Comparison of ENCODE assay signal across 11 mouse cellular contexts in genomic region chr11:117874419-117874818, GRCm38 (mm10). TPM values are rescaled to one million over a fixed set of nuclear protein-coding genes. Genes with fewer than 3 reads are reported as not detected.
A peak's percentile ranks its signal among the peaks of the same experiment; 100 is the strongest.
DNase-seq lines count a peak whose midpoint lies in the region; TF ChIP-seq lines count a peak whose summit lies in the region.
"Had no signal": no experiment of that assay in that cellular context is flagged by ENCODE, and none has a peak within 500 bp of the region (broad histone marks: within the 10 kb centered on the region; RNA-seq: fewer than 3 reads in every experiment).

No protein-coding gene starts in this region.

- TF ChIP-seq CTCF in kidney, adult 2 months (conservative IDR thresholded peaks at IDR 0.05; ENCODE audit: insufficient read depth, insufficient read length, low read depth, low read length) = peak; percentile 42
- peak; percentile 38 to 70; a peak in 2 of 4 replicates for TF ChIP-seq CTCF in CH12.LX (conservative IDR thresholded peaks at IDR 0.05 in 1 of 2, IDR thresholded peaks at IDR 0.05 in 1 of 2; ENCODE audit: low read depth in 2 of 2, low read length in 2 of 2)
- TF ChIP-seq CTCF in cortical plate, adult 2 months (IDR thresholded peaks at IDR 0.05; ENCODE audit: extremely low read depth, insufficient read depth, low read length) = peak; percentile 33

- H3K36me3 ChIP-seq in kidney, adult 2 months (ENCODE audit: control insufficient read depth, insufficient read depth, low read length) = no peaks in the 10 kb centered on the region
- H3K36me3 ChIP-seq in CH12.LX (replicated peaks in 1 of 2; ENCODE audit: control insufficient read depth in 1 of 2, insufficient read depth in 1 of 2, low read length in 1 of 2) = no peaks in the 10 kb centered on the region
- H3K36me3 ChIP-seq: embryonic facial prominence, embryonic 13.5 days; forebrain, embryonic 15.5 days; heart, embryonic 10.5 days had no signal

- TF ChIP-seq RAD21 in CH12.LX (IDR thresholded peaks at IDR 0.05; ENCODE audit: low read depth, low read length) = peak; percentile 52

- H3K4me1 ChIP-seq in kidney, adult 2 months (ENCODE audit: control insufficient read depth, insufficient read depth, low read length) = peaks cover 12% of the 10 kb centered on the region
- H3K4me1 ChIP-seq in CH12.LX (ENCODE audit: control insufficient read depth in 1 of 2, insufficient read depth in 2 of 2) = peaks cover 24 to 45% of the 10 kb centered on the region in 2 experiments
- peaks cover 2% of the 10 kb centered on the region for H3K4me1 ChIP-seq in cortical plate, adult 2 months (ENCODE audit: control insufficient read depth, insufficient read depth, low read length)

- no peak for TF ChIP-seq EP300 in CH12.LX (IDR thresholded peaks at IDR 0.05; ENCODE audit: low read length)

- in situ Hi-C loops in CH12.LX (cut with MboI; ENCODE audit: low pct_ligation_motif_present, low pct_unique_long_range_greater_than_20kb, low sequenced_read_pairs) = loop anchor here (5.0 kb wide), 2 partner anchors 93 to 148 kb away; no protein-coding TSS in a partner anchor

- H3K79me2 ChIP-seq in CH12.LX (replicated peaks; ENCODE audit: control insufficient read depth, extremely low read depth, insufficient read depth, poor library complexity, severe bottlenecking) = no peaks in the 10 kb centered on the region

- H3K9me3 ChIP-seq in CH12.LX (replicated peaks; ENCODE audit: low read length) = peaks cover 4% of the 10 kb centered on the region
- H3K9me3 ChIP-seq: embryonic facial prominence, embryonic 13.5 days; forebrain, embryonic 15.5 days; heart, embryonic 10.5 days had no signal

- dilution Hi-C loops in CH12.LX (cut with MboI; ENCODE audit: extremely low pct_ligation_motif_present, extremely low pct_unique_long_range_greater_than_20kb, low sequenced_read_pairs) = no loop called here

- DNase-seq in kidney, adult 2 months = no peak
- DNase-seq in kidney, postnatal 25 days = no peak
- DNase-seq in 416B (ENCODE audit: low read depth) (peak; percentile 67), CH12.LX (ENCODE audit: extremely low read depth) (no peak)
- no peak for DNase-seq in spleen, postnatal 36 days (ENCODE audit: low spot score in 2 of 2)
- DNase-seq in urinary bladder, postnatal 36 days (ENCODE audit: low spot score in 2 of 2) = no peak

- no peaks in the 10 kb centered on the region for H3K27me3 ChIP-seq in kidney, adult 2 months (replicated peaks; ENCODE audit: control insufficient read depth, insufficient read depth, low read length)
- H3K27me3 ChIP-seq in CH12.LX (replicated peaks) = peaks cover 61% of the 10 kb centered on the region
- H3K27me3 ChIP-seq: embryonic facial prominence, embryonic 13.5 days; forebrain, embryonic 15.5 days had no signal

- no peak overlapping the region for H3K4me2 ChIP-seq in CH12.LX (ENCODE audit: insufficient read depth, low read depth, poor library complexity, severe bottlenecking)

- no peak overlapping the region for H3K27ac ChIP-seq in kidney, adult 2 months (ENCODE audit: insufficient read depth, low read depth, low read length)
- H3K27ac ChIP-seq in CH12.LX (ENCODE audit: insufficient read depth, low read depth) = no peak overlapping the region
- no peak overlapping the region for H3K27ac ChIP-seq in cortical plate, adult 2 months (ENCODE audit: insufficient read depth, low read length)
- H3K27ac ChIP-seq: embryonic facial prominence, embryonic 13.5 days; forebrain, embryonic 15.5 days had no signal

- no peak overlapping the region for H3K9ac ChIP-seq in CH12.LX (ENCODE audit: insufficient read depth, low read depth)
- H3K9ac ChIP-seq: embryonic facial prominence, embryonic 13.5 days; forebrain, embryonic 15.5 days had no signal

- H3K4me3 ChIP-seq in kidney, adult 2 months (ENCODE audit: insufficient read depth, low read depth, low read length) = no peak overlapping the region
- H3K4me3 ChIP-seq in CH12.LX (replicated peaks in 1 of 3; ENCODE audit: low read depth in 2 of 3, low read length in 2 of 3, poor library complexity in 1 of 3) = no peak overlapping the region
- H3K4me3 ChIP-seq in cortical plate, adult 2 months (ENCODE audit: insufficient read depth, low read length) = no peak overlapping the region
- H3K4me3 ChIP-seq: embryonic facial prominence, embryonic 13.5 days; forebrain, embryonic 15.5 days had no signal

- 61% methylated on average over 4 of the region's 4 CpGs for WGBS in kidney, adult 2 months

- no peak for TF ChIP-seq POLR2A in kidney, adult 2 months (IDR thresholded peaks at IDR 0.05; ENCODE audit: low read depth, low read length)
- TF ChIP-seq POLR2A in CH12.LX (IDR thresholded peaks at IDR 0.05; ENCODE audit: low read depth, low read length) = no peak
- no peak for TF ChIP-seq POLR2A in cortical plate, adult 2 months (IDR thresholded peaks at IDR 0.05; ENCODE audit: extremely low read depth, insufficient read depth, low read length)

TF ChIP-seq in CH12.LX, 34 proteins besides CTCF, POLR2A, EP300 and RAD21:
- TF ChIP-seq SMC3 (IDR thresholded peaks at IDR 0.05; ENCODE audit: low read depth, low read length) (peak; percentile 48), JUN (IDR thresholded peaks at IDR 0.05; ENCODE audit: insufficient read depth, low read depth, low read length) (no peak)

RNA-seq across cellular contexts. Expression of gene Tha1, which starts 1.1 kb away (rescaled TPM):
- polyA plus RNA-seq in kidney, adult 2 months (2012; rRNA removed) = 14.9 and 20.1 TPM in 2 replicates
- total RNA-seq in CH12.LX (2012; rRNA removed) = not detected in 2 replicates
- total RNA-seq in CH12.LX (2014; rRNA removed) = not detected in 2 replicates
- polyA plus RNA-seq in CH12.LX (2012; ENCODE audit: insufficient read length, low read depth) = not detected in 2 replicates
- 9.0 and 11.5 TPM in 2 replicates for polyA plus RNA-seq in cortical plate, adult 2 months (2012; rRNA removed)

RNA-seq across cellular contexts. Expression of gene Tmem235, which starts 13.9 kb away (rescaled TPM):
- 0.08 and 0.10 TPM in 2 replicates for polyA plus RNA-seq in kidney, adult 2 months (2012; rRNA removed)
- total RNA-seq in CH12.LX (2012; rRNA removed) (not detected in 2 replicates), CH12.LX (2014; rRNA removed) (not detected in 2 replicates)
- polyA plus RNA-seq in CH12.LX (2012; ENCODE audit: insufficient read length, low read depth) = not detected in 2 replicates
- polyA plus RNA-seq in cortical plate, adult 2 months (2012; rRNA removed) = 0.04 TPM in 1 of 2 replicates, not detected in the other
- polyA plus RNA-seq: embryonic facial prominence, embryonic 13.5 days; forebrain, embryonic 15.5 days; heart, embryonic 10.5 days; myocyte had no signal

RNA-seq across cellular contexts. Expression of gene Birc5, which starts 25.4 kb away (rescaled TPM):
- 0.75 and 1.3 TPM in 2 replicates for polyA plus RNA-seq in kidney, adult 2 months (2012; rRNA removed)
- total RNA-seq in CH12.LX (2012; rRNA removed) = 193 and 237 TPM in 2 replicates
- total RNA-seq in CH12.LX (2014; rRNA removed) = 242 and 270 TPM in 2 replicates
- polyA plus RNA-seq in CH12.LX (2012; ENCODE audit: insufficient read length, low read depth) = 286 and 289 TPM in 2 replicates
- polyA plus RNA-seq in cortical plate, adult 2 months (2012; rRNA removed) = 2.2 TPM in 2 replicates

RNA-seq across cellular contexts. Expression of gene Tk1, which starts 48.5 kb away (rescaled TPM):
- 15.5 and 15.8 TPM in 2 replicates for polyA plus RNA-seq in kidney, adult 2 months (2012; rRNA removed)
- 235 and 236 TPM in 2 replicates for total RNA-seq in CH12.LX (2012; rRNA removed)
- 146 and 149 TPM in 2 replicates for total RNA-seq in CH12.LX (2014; rRNA removed)
- polyA plus RNA-seq in CH12.LX (2012; ENCODE audit: insufficient read length, low read depth) = 158 and 179 TPM in 2 replicates
- polyA plus RNA-seq in cortical plate, adult 2 months (2012; rRNA removed) = 1.0 and 1.9 TPM in 2 replicates

RNA-seq across cellular contexts. Expression of gene Afmid, which starts 48.7 kb away (rescaled TPM):
- 85.6 and 89.7 TPM in 2 replicates for polyA plus RNA-seq in kidney, adult 2 months (2012; rRNA removed)
- total RNA-seq in CH12.LX (2012; rRNA removed) = 6.8 and 7.3 TPM in 2 replicates
- 5.0 and 5.7 TPM in 2 replicates for total RNA-seq in CH12.LX (2014; rRNA removed)
- 7.1 and 7.5 TPM in 2 replicates for polyA plus RNA-seq in CH12.LX (2012; ENCODE audit: insufficient read length, low read depth)
- 4.4 TPM in 2 replicates for polyA plus RNA-seq in cortical plate, adult 2 months (2012; rRNA removed)

Comparison
In these comparisons a context has a peak if more than half of its experiments do, and no peak if none do; other contexts are left out.
1. RNA of gene Birc5, which starts 25.4 kb away (polyA plus RNA-seq): 286 to 289 TPM in CH12.LX; 2.2 TPM in cortical plate, adult 2 months and 0.75 to 1.3 TPM in kidney, adult 2 months; every median in the first group is over 10 times any median in the second.
2. Peak in every context shown above with its lines, with median percentiles within 50 percentile points of each other: CTCF ChIP-seq.